9 mouse cellular contexts compared by ENCODE assay signal in the genomic region with DNA sequence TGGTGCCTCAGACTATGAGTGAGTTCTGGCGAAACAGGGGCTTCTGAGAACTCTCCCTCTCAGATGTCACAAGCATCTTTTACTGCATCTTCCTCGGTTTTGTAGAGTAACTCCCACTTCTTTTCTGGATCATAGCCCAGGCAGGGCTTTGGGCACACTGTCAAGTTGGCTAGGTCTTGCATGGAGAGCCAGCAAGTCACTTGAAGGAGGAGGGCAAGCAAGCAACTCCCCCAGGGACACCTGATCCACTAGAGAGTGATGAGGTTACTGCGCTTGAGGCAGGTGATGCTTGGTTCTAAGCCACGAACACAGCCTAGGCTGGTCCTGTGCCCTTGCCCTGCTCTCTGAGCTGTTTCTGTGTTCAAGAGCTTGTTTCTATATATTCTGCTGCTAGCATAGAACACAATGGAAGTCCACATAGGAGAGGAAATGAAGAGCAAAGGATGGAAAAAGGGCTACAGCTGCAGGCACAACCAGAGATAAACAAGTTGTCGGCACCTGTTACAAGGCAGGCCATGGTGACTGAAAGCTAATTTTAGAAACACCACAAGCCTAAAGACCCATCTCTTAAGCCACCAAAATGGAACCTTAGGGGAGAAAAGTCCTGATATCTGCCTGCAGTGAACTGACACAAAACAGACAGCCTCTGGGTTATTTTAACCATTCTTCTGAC. TPM values are rescaled to one million over a fixed set of nuclear protein-coding genes. Genes with fewer than 3 reads are reported as not detected.
A peak's percentile ranks its signal among the peaks of the same experiment; 100 is the strongest.
DNase-seq lines count a peak whose midpoint lies in the region; ATAC-seq and TF ChIP-seq lines count a peak whose summit lies in the region.
"Had no signal": no experiment of that assay in that cellular context is flagged by ENCODE, and none has a peak within 500 bp of the region (broad histone marks: within the 10 kb centered on the region; RNA-seq: fewer than 3 reads in every experiment).

No protein-coding gene starts in this region.

- no peak overlapping the region for H3K27ac ChIP-seq in hindbrain, embryonic 14.5 days
- H3K27ac ChIP-seq in hindbrain, embryonic 11.5 days (ENCODE audit: low read depth, low read length) = no peak overlapping the region
- H3K27ac ChIP-seq: lung, embryonic 15.5 days had no signal

- no peak for ATAC-seq in hindbrain, embryonic 14.5 days (ENCODE audit: low FRiP score)
- no peak for ATAC-seq in hindbrain, embryonic 11.5 days (ENCODE audit: low FRiP score)

- 78% methylated on average over 5 of the region's 5 CpGs for WGBS in hindbrain, embryonic 14.5 days
- WGBS in hindbrain, embryonic 11.5 days = 96% methylated on average over 5 of the region's 5 CpGs

- no peaks in the 10 kb centered on the region for H3K9me3 ChIP-seq in hindbrain, embryonic 14.5 days (ENCODE audit: control insufficient read depth, low read length)
- H3K9me3 ChIP-seq in hindbrain, embryonic 11.5 days (ENCODE audit: control insufficient read depth, low read length) = no peaks in the 10 kb centered on the region
- H3K9me3 ChIP-seq: lung, embryonic 15.5 days had no signal

- H3K27me3 ChIP-seq in hindbrain, embryonic 14.5 days (ENCODE audit: control insufficient read depth, insufficient read depth, low read length) = no peaks in the 10 kb centered on the region
- no peaks in the 10 kb centered on the region for H3K27me3 ChIP-seq in hindbrain, embryonic 11.5 days (ENCODE audit: control insufficient read depth, insufficient read depth, low read length)
- H3K27me3 ChIP-seq: lung, embryonic 15.5 days had no signal

- no peak for TF ChIP-seq CTCF in brain, embryonic 14.5 days (IDR thresholded peaks at IDR 0.05; ENCODE audit: borderline replicate concordance, extremely low read depth, insufficient read depth, insufficient read length)

- DNase-seq in hindbrain, embryonic 14.5 days (ENCODE audit: low spot score) = peak; percentile 43
- no peak for DNase-seq in hindbrain, embryonic 11.5 days (ENCODE audit: low spot score)
- DNase-seq in brain, embryonic 14.5 days (ENCODE audit: low read depth) = peak; percentile 71
- DNase-seq in gastrocnemius, adult 8-10 months (ENCODE audit: low spot score in 2 of 2) = peak; percentile 76 to 83
- peak; percentile 75 for DNase-seq in kidney, adult 11 months
- DNase-seq in left cerebral cortex, postnatal 36 days (ENCODE audit: low spot score in 2 of 2) = peak; percentile 69 to 79
- DNase-seq in right cerebral cortex, postnatal 4 days = peak; percentile 45
- no peak for DNase-seq in B cell, adult 2 months

- intact Hi-C loops in left cerebral cortex, postnatal 36 days (cut with DNase I) = no loop called here

- no peak overlapping the region for H3K4me3 ChIP-seq in hindbrain, embryonic 14.5 days (replicated peaks; ENCODE audit: low read length)
- H3K4me3 ChIP-seq in hindbrain, embryonic 11.5 days (ENCODE audit: low read depth, low read length) = no peak overlapping the region
- H3K4me3 ChIP-seq: lung, embryonic 15.5 days had no signal

- TF ChIP-seq POLR2A in brain, embryonic 14.5 days (IDR thresholded peaks at IDR 0.05; ENCODE audit: borderline replicate concordance, extremely low read depth, insufficient read depth, insufficient read length, poor library complexity, severe bottlenecking) = no peak

- H3K4me2 ChIP-seq in hindbrain, embryonic 14.5 days (replicated peaks) = no peak overlapping the region
- H3K4me2 ChIP-seq in hindbrain, embryonic 11.5 days (replicated peaks; ENCODE audit: low read depth, low read length) = no peak overlapping the region
- H3K4me2 ChIP-seq: lung, embryonic 15.5 days had no signal

- H3K4me1 ChIP-seq in hindbrain, embryonic 14.5 days (replicated peaks; ENCODE audit: control insufficient read depth, insufficient read depth, low read length) = peaks cover 22% of the 10 kb centered on the region
- no peaks in the 10 kb centered on the region for H3K4me1 ChIP-seq in hindbrain, embryonic 11.5 days (replicated peaks; ENCODE audit: control insufficient read depth, insufficient read depth, low read length)

- H3K36me3 ChIP-seq in hindbrain, embryonic 14.5 days (replicated peaks; ENCODE audit: control insufficient read depth, insufficient read depth) = peaks cover 4% of the 10 kb centered on the region; the same call in 1 of the 2 replicates
- H3K36me3 ChIP-seq in hindbrain, embryonic 11.5 days (ENCODE audit: control insufficient read depth, insufficient read depth, low read length) = no peaks in the 10 kb centered on the region

- H3K9ac ChIP-seq in hindbrain, embryonic 14.5 days = no peak overlapping the region
- H3K9ac ChIP-seq in hindbrain, embryonic 11.5 days (ENCODE audit: low read depth, low read length) = no peak overlapping the region
- H3K9ac ChIP-seq: lung, embryonic 15.5 days had no signal

RNA-seq across cellular contexts. Expression of gene Cdip1, which starts 8.4 kb away (rescaled TPM):
- polyA plus RNA-seq in hindbrain, embryonic 14.5 days (2014; fragmentation: Nextera tagmentation; extraction: Ambion mirVana) = 112 and 121 TPM in 2 replicates
- polyA plus RNA-seq in hindbrain, embryonic 11.5 days (2014; fragmentation: Nextera tagmentation; extraction: Ambion mirVana) = 76.1 and 80.5 TPM in 2 replicates
- polyA plus RNA-seq in brain, embryonic 14.5 days (2012; rRNA removed) = 91.1 and 116 TPM in 2 replicates
- 10 to 100 TPM; 68.2 to 77.8 (median 71.6) TPM for total RNA-seq in gastrocnemius, adult 8-10 months (2022)
- total RNA-seq in left cerebral cortex, postnatal 36 days (2021) = 100 to 1,000 TPM; 189 to 197 TPM

RNA-seq across cellular contexts. Expression of gene 4930562C15Rik, which starts 53.6 kb away (rescaled TPM):
- 0.34 and 0.74 TPM in 2 replicates for polyA plus RNA-seq in hindbrain, embryonic 14.5 days (2014; fragmentation: Nextera tagmentation; extraction: Ambion mirVana)
- polyA plus RNA-seq in hindbrain, embryonic 11.5 days (2014; fragmentation: Nextera tagmentation; extraction: Ambion mirVana) = 0.11 and 0.17 TPM in 2 replicates
- polyA plus RNA-seq in brain, embryonic 14.5 days (2012; rRNA removed) = not detected in 2 replicates
- not detected for total RNA-seq in gastrocnemius, adult 8-10 months (2022)
- total RNA-seq in left cerebral cortex, postnatal 36 days (2021) = not detected

RNA-seq across cellular contexts. Expression of gene Hmox2, which starts 55.5 kb away (rescaled TPM):
- 102 and 115 TPM in 2 replicates for polyA plus RNA-seq in hindbrain, embryonic 14.5 days (2014; fragmentation: Nextera tagmentation; extraction: Ambion mirVana)
- polyA plus RNA-seq in hindbrain, embryonic 11.5 days (2014; fragmentation: Nextera tagmentation; extraction: Ambion mirVana) = 91.3 and 96.4 TPM in 2 replicates
- 52.2 and 59.0 TPM in 2 replicates for polyA plus RNA-seq in brain, embryonic 14.5 days (2012; rRNA removed)
- total RNA-seq in gastrocnemius, adult 8-10 months (2022) = 10 to 100 TPM; 38.6 to 42.3 (median 41.9) TPM
- total RNA-seq in left cerebral cortex, postnatal 36 days (2021) = 10 to 100 TPM; 77.2 to 88.6 TPM

Comparison
In these comparisons a context has a peak if more than half of its experiments do, and no peak if none do; other contexts are left out.
1. DNase-seq: peak in hindbrain, embryonic 14.5 days (single experiment), brain, embryonic 14.5 days (single experiment), gastrocnemius, adult 8-10 months (2 of 2), kidney, adult 11 months (single experiment), left cerebral cortex, postnatal 36 days (2 of 2) and right cerebral cortex, postnatal 4 days (single experiment); none in hindbrain, embryonic 11.5 days (single experiment) and B cell, adult 2 months (0 of 2).